Mouse (Mus musculus): ENCODE data around the gene Abhd2. TPM values are rescaled to one million over a fixed set of nuclear protein-coding genes. Genes with fewer than 3 reads are reported as not detected.

Abhd2 gene
- 7.2 and 13.6 TPM in 2 replicates for polyA plus RNA-seq (2011; ENCODE audit: insufficient read depth, insufficient read length, low replicate concordance, missing spikeins)

GRCm38 (mm10) chr7:79272789-79273718, at the start of gene Abhd2:
Abhd2 (plus strand) TSS chr7:79273199.
- Histone ChIP-seq H3K27ac (ENCODE audit: control insufficient read depth, insufficient read depth, low read depth, low read length, poor library complexity) (peak within 1 kb of the TSS; percentile 70), H3K4me1 (ENCODE audit: control insufficient read depth, insufficient read depth, low read length) (peaks cover 12% of the 10 kb centered on the region), H3K4me3 (replicated peaks; ENCODE audit: control insufficient read depth, low read depth, low read length) (peak within 1 kb of the TSS; percentile 96)
- WGBS: under 1% methylated on average over 54 of the region's 54 CpGs
- TF ChIP-seq POLR2A (IDR thresholded peaks at IDR 0.05; ENCODE audit: borderline replicate concordance, control insufficient read depth, low read depth, low read length): peak; percentile 84; the same call in 1 of the 2 replicates
- TF ChIP-seq CTCF (IDR thresholded peaks at IDR 0.05; ENCODE audit: control insufficient read depth, insufficient read depth, low read length): no peak

GRCm38 (mm10) chr7:79225477-79225876, 47.5 kb upstream of the Abhd2 start:
- Histone ChIP-seq H3K4me3 (replicated peaks; ENCODE audit: control insufficient read depth, low read depth, low read length) (no peak overlapping the region), H3K27ac (ENCODE audit: control insufficient read depth, insufficient read depth, low read depth, low read length, poor library complexity) (no peak overlapping the region), H3K4me1 (ENCODE audit: control insufficient read depth, insufficient read depth, low read length) (no peaks in the 10 kb centered on the region; the same call in 1 of the 2 replicates)
- TF ChIP-seq CTCF (IDR thresholded peaks at IDR 0.05; ENCODE audit: control insufficient read depth, insufficient read depth, low read length) (no peak), POLR2A (IDR thresholded peaks at IDR 0.05; ENCODE audit: borderline replicate concordance, control insufficient read depth, low read depth, low read length) (no peak)
- WGBS: 30% methylated on average over 8 of the region's 8 CpGs

- Histone ChIP-seq H3K27ac (ENCODE audit: control insufficient read depth, insufficient read depth, low read depth, low read length, poor library complexity) (no peak overlapping the region), H3K4me3 (replicated peaks; ENCODE audit: control insufficient read depth, low read depth, low read length) (no peak overlapping the region), H3K4me1 (ENCODE audit: control insufficient read depth, insufficient read depth, low read length) (no peaks in the 10 kb centered on the region; the same call in 1 of the 2 replicates)
- 54% methylated on average over 5 of the region's 5 CpGs for WGBS
- no peak for TF ChIP-seq POLR2A (IDR thresholded peaks at IDR 0.05; ENCODE audit: borderline replicate concordance, control insufficient read depth, low read depth, low read length)
- TF ChIP-seq CTCF (IDR thresholded peaks at IDR 0.05; ENCODE audit: control insufficient read depth, insufficient read depth, low read length): no peak
Measured at GRCm38 (mm10) chr7:79226172-79226571, 46.8 kb upstream of the Abhd2 start.

DNA sequence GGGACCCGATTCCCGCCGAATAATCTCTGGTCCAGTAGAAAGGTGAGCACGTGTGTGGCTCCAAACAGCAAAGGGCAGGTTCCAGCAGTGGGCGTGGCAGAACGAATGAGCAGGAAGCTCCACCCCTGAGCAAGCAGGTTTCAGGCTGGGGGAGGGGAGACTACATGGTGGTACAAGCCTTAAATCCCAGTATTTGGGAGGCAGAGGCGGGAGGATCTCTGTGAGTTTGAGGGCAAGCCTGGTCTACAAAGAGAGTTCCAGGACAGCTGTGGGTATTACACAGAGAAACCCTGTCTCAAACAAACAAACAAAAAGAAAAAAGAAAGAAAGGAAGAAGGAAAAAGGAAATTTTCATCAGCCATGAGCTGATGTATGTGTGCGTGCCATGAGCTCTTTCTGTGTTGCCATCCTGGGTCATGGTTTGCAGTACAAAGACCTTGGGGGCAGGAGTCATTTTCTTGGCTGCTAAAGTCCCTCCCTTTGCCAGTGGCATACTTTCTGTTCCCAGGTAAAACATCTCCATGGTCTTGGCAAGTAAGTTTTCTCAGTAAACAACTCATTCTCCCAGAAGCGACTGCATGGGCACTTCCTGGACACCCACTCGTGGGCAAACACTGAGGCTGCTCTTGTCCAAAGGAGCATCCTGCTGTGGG, 46.0 kb upstream of the Abhd2 start:
- TF ChIP-seq POLR2A (IDR thresholded peaks at IDR 0.05; ENCODE audit: borderline replicate concordance, control insufficient read depth, low read depth, low read length): no peak
- no peak for TF ChIP-seq CTCF (IDR thresholded peaks at IDR 0.05; ENCODE audit: control insufficient read depth, insufficient read depth, low read length)
- no peaks in the 10 kb centered on the region; the same call in 1 of the 2 replicates for H3K4me1 ChIP-seq (ENCODE audit: control insufficient read depth, insufficient read depth, low read length)
- no peak overlapping the region for H3K4me3 ChIP-seq (replicated peaks; ENCODE audit: control insufficient read depth, low read depth, low read length)
- WGBS: 66% methylated on average over 7 of the region's 10 CpGs
- no peak overlapping the region for H3K27ac ChIP-seq (ENCODE audit: control insufficient read depth, insufficient read depth, low read depth, low read length, poor library complexity)

DNA sequence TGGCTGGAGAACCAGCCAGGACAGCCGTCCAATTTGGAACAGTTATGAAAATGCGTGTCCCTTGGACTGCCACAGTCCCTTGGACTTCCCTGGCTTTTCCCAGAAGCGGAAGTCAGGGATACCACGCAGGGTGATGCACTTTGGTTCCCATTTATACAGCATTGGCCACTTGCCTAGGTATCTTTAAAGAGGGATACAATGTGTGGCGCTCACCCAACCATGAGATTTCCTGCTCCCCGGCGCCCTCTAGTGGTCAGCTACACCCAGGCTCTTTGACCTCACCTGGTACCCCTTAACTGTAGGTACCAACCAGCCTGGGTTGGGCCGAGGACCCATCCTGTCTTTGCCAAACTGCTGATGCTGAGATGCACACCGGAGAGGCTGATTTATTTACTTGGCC, 44.5 kb upstream of the Abhd2 start:
- TF ChIP-seq CTCF (IDR thresholded peaks at IDR 0.05; ENCODE audit: control insufficient read depth, insufficient read depth, low read length) (peak; percentile 88), POLR2A (IDR thresholded peaks at IDR 0.05; ENCODE audit: borderline replicate concordance, control insufficient read depth, low read depth, low read length) (no peak)
- Histone ChIP-seq H3K27ac (ENCODE audit: control insufficient read depth, insufficient read depth, low read depth, low read length, poor library complexity) (no peak overlapping the region), H3K4me1 (ENCODE audit: control insufficient read depth, insufficient read depth, low read length) (no peaks in the 10 kb centered on the region; the same call in 1 of the 2 replicates), H3K4me3 (replicated peaks; ENCODE audit: control insufficient read depth, low read depth, low read length) (no peak overlapping the region)
- 21% methylated on average over 9 of the region's 9 CpGs for WGBS

DNA sequence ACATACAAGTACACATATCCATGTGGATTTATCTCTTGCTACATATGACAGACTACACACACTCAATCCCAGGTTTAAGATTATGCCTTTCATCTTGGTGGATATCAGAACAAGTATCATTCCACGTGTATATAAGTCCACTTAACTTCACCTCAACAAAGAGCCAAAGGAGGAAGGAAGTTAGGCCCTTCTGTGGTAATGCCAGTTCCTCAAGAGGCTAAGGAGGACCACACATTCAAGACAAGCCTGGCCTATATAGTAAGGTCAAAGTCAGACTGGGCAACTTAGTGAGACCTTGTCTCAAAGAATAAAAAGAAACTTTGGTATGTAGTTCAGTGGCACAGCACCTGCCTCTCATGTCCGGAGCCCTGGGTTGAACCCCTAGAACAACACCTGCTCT, 41.4 kb upstream of the Abhd2 start:
- TF ChIP-seq POLR2A (IDR thresholded peaks at IDR 0.05; ENCODE audit: borderline replicate concordance, control insufficient read depth, low read depth, low read length) (no peak), CTCF (IDR thresholded peaks at IDR 0.05; ENCODE audit: control insufficient read depth, insufficient read depth, low read length) (no peak)
- H3K27ac ChIP-seq (ENCODE audit: control insufficient read depth, insufficient read depth, low read depth, low read length, poor library complexity): peak overlapping the region; percentile 56
- H3K4me1 ChIP-seq (ENCODE audit: control insufficient read depth, insufficient read depth, low read length): no peaks in the 10 kb centered on the region; the same call in 1 of the 2 replicates
- no peak overlapping the region for H3K4me3 ChIP-seq (replicated peaks; ENCODE audit: control insufficient read depth, low read depth, low read length)
- WGBS: 18% methylated on average over 2 of the region's 2 CpGs

- Histone ChIP-seq H3K27ac (ENCODE audit: control insufficient read depth, insufficient read depth, low read depth, low read length, poor library complexity) (peak overlapping the region; percentile 59), H3K4me1 (ENCODE audit: control insufficient read depth, insufficient read depth, low read length) (no peaks in the 10 kb centered on the region; the same call in 1 of the 2 replicates), H3K4me3 (replicated peaks; ENCODE audit: control insufficient read depth, low read depth, low read length) (no peak overlapping the region)
- 11% methylated on average over 10 of the region's 10 CpGs for WGBS
- TF ChIP-seq CTCF (IDR thresholded peaks at IDR 0.05; ENCODE audit: control insufficient read depth, insufficient read depth, low read length) (no peak), POLR2A (IDR thresholded peaks at IDR 0.05; ENCODE audit: borderline replicate concordance, control insufficient read depth, low read depth, low read length) (no peak)
Measured at GRCm38 (mm10) chr7:79232048-79232447, 41.0 kb upstream of the Abhd2 start.

GRCm38 (mm10) chr7:79238741-79239140, 34.3 kb upstream of the Abhd2 start:
- WGBS: 72% methylated on average over 5 of the region's 5 CpGs
- H3K4me1 ChIP-seq (ENCODE audit: control insufficient read depth, insufficient read depth, low read length): no peaks in the 10 kb centered on the region
- H3K27ac ChIP-seq (ENCODE audit: control insufficient read depth, insufficient read depth, low read depth, low read length, poor library complexity): no peak overlapping the region
- TF ChIP-seq POLR2A (IDR thresholded peaks at IDR 0.05; ENCODE audit: borderline replicate concordance, control insufficient read depth, low read depth, low read length) (no peak), CTCF (IDR thresholded peaks at IDR 0.05; ENCODE audit: control insufficient read depth, insufficient read depth, low read length) (no peak)
- H3K4me3 ChIP-seq (replicated peaks; ENCODE audit: control insufficient read depth, low read depth, low read length): no peak overlapping the region

All from bone marrow, adult 2 months (tissue).